Mouse (Mus musculus) T-cell, adult 66 days (primary cell): ENCODE measurements around the gene Smim14. TPM values are rescaled to one million over a fixed set of nuclear protein-coding genes. Genes with fewer than 3 reads are reported as not detected.

Experiments used
- total RNA-seq, 2 experiments: library from RNA; stranded (reverse); gene quantifications; 3 replicates in 1 of 2; 4 replicates in 1 of 2; pipeline ENCODE4 v1.2.4; 2023

The Smim14 gene
- 100 to 1,000 TPM in 1 of 2 experiments, 10 to 100 TPM in 1; 92.6 to 101 TPM for total RNA-seq

DNA sequence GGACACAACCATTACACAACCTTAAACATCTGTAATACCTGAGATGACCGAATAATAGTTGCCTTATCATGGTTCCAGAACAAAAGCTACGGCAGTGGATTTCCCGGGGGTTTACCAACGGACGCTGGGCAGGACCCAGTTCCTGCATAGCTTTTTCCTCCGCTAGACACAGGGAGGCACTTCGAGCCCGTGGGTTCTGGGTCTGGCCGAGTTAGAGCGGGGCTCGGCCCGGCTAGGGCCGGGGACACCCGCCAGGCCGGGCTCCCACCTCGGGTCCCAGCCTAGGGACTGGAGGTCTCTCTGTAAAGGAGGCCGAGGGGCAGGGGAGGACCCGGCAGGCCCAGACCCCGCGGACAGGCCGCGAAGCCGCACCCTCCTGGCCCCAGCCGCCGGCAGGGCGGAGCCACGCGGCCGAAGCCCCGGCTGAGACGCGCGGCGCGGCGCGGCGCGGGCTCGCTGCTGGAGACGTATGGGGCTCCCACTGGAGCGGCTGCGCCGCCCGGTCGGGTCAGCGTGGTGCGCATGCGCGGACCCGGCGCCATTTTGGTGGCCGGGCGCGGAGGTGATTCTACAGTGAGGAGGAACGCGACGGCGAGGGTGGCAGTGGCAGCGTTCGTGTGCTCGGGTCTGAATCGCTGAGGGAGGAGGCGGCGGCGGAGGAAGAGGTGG, at the start of gene Smim14, which contains the start of gene Ube2k:
Gene Smim14, minus strand, starts transcription at position 434 of the 669 bp plus-strand sequence.
Gene Ube2k, plus strand, starts transcription at position 483 of the 669 bp plus-strand sequence.

GRCm38 (mm10) chr5:65492716-65493531, 44.1 kb downstream of the Smim14 start, which contains the start of gene Gm43552:
TSS of gene Gm43552 (minus strand) at chr5:65492833.

GRCm38 (mm10) chr5:65435806-65436561, 101.0 kb downstream of the Smim14 start, which contains the start of gene Ugdh:
TSS of gene Ugdh (minus strand) at chr5:65435949.

Other genes starting within 250 kb of the Smim14 start
- 10 to 100 TPM; 46.7 to 53.5 TPM for gene Rfc1, start 201.5 kb downstream of the Smim14 start, total RNA-seq
- gene Klb, start 188.9 kb downstream of the Smim14 start, total RNA-seq = not detected
- 1,000 to 10,000 TPM; 2,893 to 2,904 TPM for gene Rpl9, start 145.7 kb downstream of the Smim14 start, total RNA-seq
- 10 to 100 TPM; 32.5 to 40.7 TPM for gene Lias, start 145.7 kb downstream of the Smim14 start, total RNA-seq
- 10 to 100 TPM; 27.8 to 32.1 TPM for gene Ugdh, start 101.2 kb downstream of the Smim14 start, total RNA-seq
- gene Gm43552, start 44.4 kb downstream of the Smim14 start, total RNA-seq = 1 to 10 TPM in 1 of 2 experiments, not detected in 1; 2.4 TPM
- 10 to 100 TPM; 76.3 to 79.6 TPM for gene Ube2k, start within 50 bp of the Smim14 start, total RNA-seq
- 100 to 1,000 TPM; 227 to 252 TPM for gene Pds5a, start 161.1 kb upstream of the Smim14 start, total RNA-seq
- 10 to 100 TPM; 59.2 to 66.7 TPM for gene N4bp2, start 226.3 kb upstream of the Smim14 start, total RNA-seq